Mouse (Mus musculus) bone marrow macrophage, adult 2 months (primary cell): ENCODE measurements at regions not wholly inside any gene's neighbourhood (a gene's known extent, or its start where the extent isn't known, plus 50 kb on each side); places are given as distances from the start of the nearest gene placed in this dataset.

Experiments
- CTCF ChIP-seq: IDR thresholded peaks from 2 replicates; pipeline ENCODE4 v1.5.1; 2012; ENCODE audit warnings: low read depth, mild to moderate bottlenecking, low read length, moderate library complexity
- POLR2A ChIP-seq: IDR thresholded peaks from 2 replicates; pipeline ENCODE4 v1.6.1; 2012; ENCODE audit warnings: mild to moderate bottlenecking, low read depth, low read length, borderline replicate concordance

GRCm38 (mm10) chr14:24895196-24895595, 408.3 kb downstream of the Rps24 start:
- TF ChIP-seq CTCF (no peak), POLR2A (no peak)
